Mouse (Mus musculus) thymus, postnatal 0 days (tissue): ENCODE data around the gene Nisch. TPM values are rescaled to one million over a fixed set of nuclear protein-coding genes. Genes with fewer than 3 reads are reported as not detected.

Source experiments
- DNase-seq: peaks from one replicate; pipeline ENCODE4 v3.0.0-alpha.2; 2015; ENCODE audit warnings: low spot score
- polyA plus RNA-seq: library from polyadenylated mRNA; unstranded; fragments of >200 nt; fragmentation: Nextera tagmentation; extraction: Ambion mirVana; gene quantifications from 2 replicates; pipeline ENCODE4 v1.2.1, GENCODE M21; 2015

The Nisch gene
- polyA plus RNA-seq, 1 experiment from 2014 or later: 144 TPM

GRCm38 (mm10) chr14:31165010-31165409, 51.7 kb downstream of the Nisch start:
- no peak for DNase-seq

GRCm38 (mm10) chr14:31164067-31164466, 52.7 kb downstream of the Nisch start:
- DNase-seq: no peak

DNA sequence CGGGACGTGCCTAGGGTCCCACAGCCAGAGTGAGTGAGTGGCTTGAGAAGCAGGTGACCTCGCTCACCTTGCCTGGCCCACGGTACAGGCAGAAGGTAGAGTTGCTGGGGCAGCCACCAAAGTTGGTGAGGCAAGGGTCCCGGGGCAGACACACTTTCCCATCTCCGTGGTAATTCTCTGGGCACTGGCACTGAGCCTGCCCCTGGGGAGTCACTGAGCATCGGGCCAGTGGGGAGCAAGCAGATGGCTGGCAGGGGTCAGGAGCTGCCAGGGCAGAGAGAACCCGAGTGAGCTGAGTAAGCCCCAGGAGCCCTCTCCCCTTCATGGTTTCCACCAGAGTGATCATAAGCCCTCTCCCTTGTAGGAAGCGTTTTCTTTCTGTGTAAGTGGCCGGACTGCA, 55.1 kb downstream of the Nisch start:
- DNase-seq: no peak

GRCm38 (mm10) chr14:31161191-31161590, 55.6 kb downstream of the Nisch start:
- no peak for DNase-seq

DNA sequence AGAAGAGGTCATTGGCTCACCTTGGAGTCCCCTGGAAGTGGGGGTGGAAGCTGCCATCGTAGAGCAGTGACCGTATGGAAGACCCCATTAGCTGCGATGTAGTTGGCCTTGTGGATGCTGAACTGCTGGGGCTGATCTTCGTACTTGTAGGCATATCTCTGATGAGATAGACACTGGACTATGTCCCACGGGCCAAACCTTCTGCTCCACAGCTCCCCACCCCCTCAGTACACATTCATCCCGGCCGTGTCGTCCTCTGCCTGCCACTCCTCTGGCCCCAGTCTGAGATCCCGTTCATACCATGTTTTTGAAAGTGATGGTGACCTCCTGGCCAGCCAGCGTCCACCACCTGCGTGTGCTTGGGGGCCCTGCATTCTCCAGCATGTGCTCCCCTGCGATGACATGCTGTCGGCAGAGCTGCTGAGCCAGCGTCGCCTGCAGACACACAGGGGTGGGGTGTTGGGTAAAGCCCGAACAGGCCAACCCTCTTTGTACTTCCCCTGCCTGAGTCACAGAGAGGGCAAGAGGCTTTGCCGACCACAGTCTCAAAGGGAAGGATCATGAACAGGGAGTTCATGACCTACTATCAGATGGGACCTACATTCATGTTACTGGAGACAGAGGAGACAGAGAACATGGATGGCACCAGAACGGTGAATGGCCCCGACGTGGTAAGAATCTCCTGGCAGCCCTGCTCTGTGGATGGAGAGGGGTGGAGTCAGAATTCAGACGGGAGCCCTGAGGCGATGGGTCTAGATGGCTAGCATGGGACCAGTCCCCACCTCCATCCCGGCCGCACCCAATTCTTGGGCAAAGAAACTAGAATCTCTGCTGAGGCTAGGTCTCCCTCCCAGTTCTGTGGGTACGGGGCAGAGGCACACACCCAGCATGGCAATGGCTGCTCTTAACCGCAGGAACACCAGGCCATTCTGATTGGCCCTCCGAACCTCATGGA, 56.3 kb downstream of the Nisch start:
- DNase-seq: no peak

DNA sequence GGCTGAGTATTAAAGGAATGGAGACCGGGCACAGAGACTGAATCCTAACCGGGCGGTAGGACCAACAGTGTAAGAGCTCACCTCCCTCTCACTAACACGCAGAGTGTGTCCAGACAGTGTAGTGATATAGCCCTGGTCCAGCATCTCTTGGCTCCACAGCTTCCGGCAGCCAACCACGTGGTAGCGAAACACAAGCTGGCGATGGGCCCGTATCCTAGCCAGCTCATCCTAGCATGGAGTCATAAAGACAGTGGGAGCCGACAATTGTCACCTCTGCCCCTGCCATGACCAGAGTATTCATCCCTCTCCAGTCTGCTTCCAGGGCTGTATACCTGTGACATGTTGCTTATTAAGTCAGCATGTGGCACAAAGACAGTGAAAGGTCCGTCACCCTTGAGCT, 71.1 kb downstream of the Nisch start:
- no peak for DNase-seq

DNA sequence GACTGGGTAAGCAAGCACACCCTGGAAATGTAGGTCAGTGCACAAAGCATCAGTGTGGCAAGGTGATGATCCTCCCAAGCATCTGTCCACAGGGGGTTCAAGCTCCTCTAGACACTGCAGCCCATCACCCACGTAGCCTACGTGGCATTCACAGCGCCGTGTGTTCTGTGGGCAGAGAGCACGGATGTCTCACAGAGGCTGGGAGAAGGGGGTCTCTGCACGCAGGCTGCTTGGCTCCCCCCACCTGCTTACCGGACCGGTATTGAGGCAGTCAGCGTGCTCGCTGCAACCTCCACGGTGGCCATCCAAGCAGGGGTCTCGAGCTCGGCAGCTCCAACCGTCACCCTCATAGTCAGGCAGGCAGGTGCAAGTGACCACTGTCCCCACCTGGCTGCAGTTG, 75.7 kb downstream of the Nisch start:
- DNase-seq: no peak

- DNase-seq: no peak
Measured at GRCm38 (mm10) chr14:31140141-31140540, 76.6 kb downstream of the Nisch start.

- no peak for DNase-seq
Measured at GRCm38 (mm10) chr14:31139666-31140065, 77.1 kb downstream of the Nisch start.

DNA sequence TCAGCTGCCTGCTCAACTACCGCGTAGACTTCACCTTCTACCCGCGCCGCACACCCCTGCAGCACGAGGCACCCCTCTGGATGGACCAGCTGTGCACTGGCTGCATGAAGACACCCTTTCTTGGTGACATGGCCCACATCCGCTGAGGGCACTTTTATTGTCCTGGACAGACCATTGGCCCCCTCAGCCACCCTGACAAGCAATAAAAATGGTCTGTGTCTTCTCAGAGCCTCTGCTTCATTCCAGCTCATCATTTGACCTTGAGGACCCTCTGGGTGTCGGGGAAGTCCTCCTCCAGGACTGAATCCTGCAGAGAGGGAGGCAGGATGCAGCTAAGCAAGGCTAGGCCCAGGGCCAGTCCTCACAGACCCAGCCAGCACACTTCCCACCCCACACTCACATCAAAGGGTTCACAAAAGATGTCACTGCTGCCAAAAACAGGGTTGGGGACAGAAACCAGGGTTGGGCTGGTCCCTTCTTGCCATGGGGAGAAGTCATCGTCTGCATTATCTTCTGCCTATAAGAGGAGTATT, 77.8 kb downstream of the Nisch start:
- DNase-seq: no peak

GRCm38 (mm10) chr14:31138219-31138896, 78.4 kb downstream of the Nisch start:
- DNase-seq: no peak

GRCm38 (mm10) chr14:31137791-31138190, 79.0 kb downstream of the Nisch start:
- no peak for DNase-seq

GRCm38 (mm10) chr14:31137281-31137595, 79.5 kb downstream of the Nisch start:
- no peak for DNase-seq

- DNase-seq: no peak
Measured at GRCm38 (mm10) chr14:31136411-31137280, 80.1 kb downstream of the Nisch start.

DNA sequence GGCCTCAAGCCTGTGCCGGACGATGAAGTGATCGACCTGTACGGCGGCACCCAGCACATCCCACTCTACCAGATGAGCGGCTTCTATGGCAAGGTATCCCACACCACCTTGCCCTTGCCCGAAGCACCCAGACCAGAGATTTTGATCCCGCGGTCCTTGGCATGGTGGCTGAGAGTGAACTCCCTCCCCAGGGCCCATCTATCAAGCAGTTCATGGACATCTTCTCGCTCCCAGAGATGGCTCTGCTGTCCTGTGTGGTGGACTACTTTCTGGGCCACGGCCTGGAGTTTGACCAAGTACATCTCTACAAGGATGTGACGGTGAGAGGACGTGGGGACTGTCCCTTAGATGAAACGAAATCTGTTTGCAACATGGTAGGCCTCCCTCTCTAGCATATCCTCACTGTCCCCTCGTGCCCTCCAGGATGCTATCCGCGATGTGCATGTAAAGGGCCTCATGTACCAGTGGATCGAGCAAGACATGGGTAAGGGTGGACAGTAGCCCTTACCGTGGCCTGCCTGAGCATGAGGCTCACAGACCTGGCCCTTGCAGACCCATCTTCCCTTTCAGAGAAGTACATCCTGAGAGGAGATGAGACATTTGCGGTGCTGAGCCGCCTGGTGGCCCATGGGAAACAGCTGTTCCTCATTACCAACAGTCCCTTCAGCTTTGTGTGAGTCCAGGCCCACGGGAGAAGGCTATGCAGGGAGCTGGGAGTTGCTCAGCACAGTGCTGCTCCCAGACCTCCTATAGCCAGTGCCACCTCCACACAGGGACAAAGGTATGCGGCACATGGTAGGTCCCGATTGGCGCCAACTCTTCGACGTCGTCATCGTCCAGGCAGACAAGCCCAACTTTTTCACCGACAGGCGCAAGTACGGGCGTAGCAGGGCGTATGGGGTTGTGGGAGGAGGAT, 81.0 kb downstream of the Nisch start:
- no peak for DNase-seq

GRCm38 (mm10) chr14:31134015-31135000, 82.4 kb downstream of the Nisch start:
- no peak for DNase-seq

- peak; percentile 25 for DNase-seq
Measured at GRCm38 (mm10) chr14:31133023-31133665, 83.6 kb downstream of the Nisch start.

GRCm38 (mm10) chr14:31132491-31132975, 84.2 kb downstream of the Nisch start:
- DNase-seq: no peak
